Mouse (Mus musculus): ENCODE measurements around the gene Tmem203. TPM values are rescaled to one million over a fixed set of nuclear protein-coding genes. Genes with fewer than 3 reads are reported as not detected.

Tmem203 gene
- polyA plus RNA-seq, 1 experiment from 2014 or later = 16.4 TPM

- peaks cover 25% of the 10 kb centered on the region for H3K4me1 ChIP-seq
- H3K4me2 ChIP-seq (replicated peaks) = peak overlapping the region; percentile 45
- ATAC-seq (replicated peaks) = peak; percentile 98
- H3K27ac ChIP-seq (replicated peaks) = peak overlapping the region; percentile 99
- H3K27me3 ChIP-seq = no peaks in the 10 kb centered on the region
- 1% methylated on average over 41 of the region's 41 CpGs for WGBS
- H3K9ac ChIP-seq (replicated peaks) = peak overlapping the region; percentile 69
- H3K9me3 ChIP-seq = no peaks in the 10 kb centered on the region
- peaks cover 4% of the 10 kb centered on the region; the same call in 1 of the 2 replicates for H3K36me3 ChIP-seq
- H3K4me3 ChIP-seq = peak overlapping the region; percentile 69
Observed at GRCm38 (mm10) chr2:25224766-25225752, 30.2 kb upstream of the Tmem203 start.

GRCm38 (mm10) chr2:25225811-25226379 is 29.3 kb upstream of the Tmem203 start:
- H3K9me3 ChIP-seq = no peaks in the 10 kb centered on the region
- H3K4me3 ChIP-seq = peak overlapping the region; percentile 69; the same call in 1 of the 2 replicates
- 77% methylated on average over 8 of the region's 8 CpGs for WGBS
- 0 out of 2 replicates have a peak overlapping the region, but pooled peaks have one; percentile 69 for H3K9ac ChIP-seq (replicated peaks)
- H3K27ac ChIP-seq (replicated peaks) = peak overlapping the region; percentile 99
- ATAC-seq (replicated peaks) = no peak
- H3K27me3 ChIP-seq = no peaks in the 10 kb centered on the region
- peaks cover 25% of the 10 kb centered on the region for H3K4me1 ChIP-seq
- H3K4me2 ChIP-seq (replicated peaks) = peak overlapping the region; percentile 45
- H3K36me3 ChIP-seq = peaks cover 4% of the 10 kb centered on the region; the same call in 1 of the 2 replicates

GRCm38 (mm10) chr2:25226864-25227263 is 28.4 kb upstream of the Tmem203 start:
- Histone ChIP-seq H3K9ac (replicated peaks) (no peak overlapping the region), H3K4me1 (peaks cover 25% of the 10 kb centered on the region), H3K36me3 (peaks cover 1% of the 10 kb centered on the region; the same call in 1 of the 2 replicates), H3K27ac (replicated peaks) (no peak overlapping the region), H3K4me3 (no peak overlapping the region), H3K4me2 (replicated peaks) (no peak overlapping the region), H3K27me3 (no peaks in the 10 kb centered on the region), H3K9me3 (no peaks in the 10 kb centered on the region)
- WGBS = 87% methylated on average over 5 of the region's 5 CpGs
- ATAC-seq (replicated peaks) = no peak

- H3K27ac ChIP-seq (replicated peaks) = no peak overlapping the region
- no peaks in the 10 kb centered on the region for H3K36me3 ChIP-seq
- 92% methylated on average over 4 of the region's 4 CpGs for WGBS
- no peaks in the 10 kb centered on the region for H3K27me3 ChIP-seq
- peaks cover 25% of the 10 kb centered on the region for H3K4me1 ChIP-seq
- no peak for ATAC-seq (replicated peaks)
- H3K9me3 ChIP-seq = no peaks in the 10 kb centered on the region
- no peak overlapping the region for H3K4me3 ChIP-seq
- H3K4me2 ChIP-seq (replicated peaks) = no peak overlapping the region
- H3K9ac ChIP-seq (replicated peaks) = no peak overlapping the region
Observed at GRCm38 (mm10) chr2:25227406-25227805, 27.8 kb upstream of the Tmem203 start.

- peak overlapping the region; percentile 36 for H3K4me2 ChIP-seq (replicated peaks)
- H3K27me3 ChIP-seq = no peaks in the 10 kb centered on the region
- no peaks in the 10 kb centered on the region for H3K9me3 ChIP-seq
- WGBS = under 1% methylated on average over 7 of the region's 7 CpGs
- peaks cover 21% of the 10 kb centered on the region for H3K4me1 ChIP-seq
- H3K36me3 ChIP-seq = no peaks in the 10 kb centered on the region
- peak overlapping the region; percentile 72 for H3K27ac ChIP-seq (replicated peaks)
- no peak for ATAC-seq (replicated peaks)
- peak overlapping the region; percentile 26; the same call in 1 of the 2 replicates for H3K9ac ChIP-seq (replicated peaks)
- peak overlapping the region; percentile 16 for H3K4me3 ChIP-seq
Observed at GRCm38 (mm10) chr2:25228431-25228889, 26.8 kb upstream of the Tmem203 start.

GRCm38 (mm10) chr2:25228995-25229530 is 26.2 kb upstream of the Tmem203 start:
- no peak overlapping the region for H3K4me3 ChIP-seq
- WGBS = 71% methylated on average over 6 of the region's 6 CpGs
- H3K4me2 ChIP-seq (replicated peaks) = peak overlapping the region; percentile 36; the same call in 1 of the 2 replicates
- no peak overlapping the region for H3K9ac ChIP-seq (replicated peaks)
- ATAC-seq (replicated peaks) = no peak
- H3K27ac ChIP-seq (replicated peaks) = 0 out of 2 replicates have a peak overlapping the region, but pooled peaks have one; percentile 72
- H3K36me3 ChIP-seq = no peaks in the 10 kb centered on the region
- H3K27me3 ChIP-seq = no peaks in the 10 kb centered on the region
- H3K4me1 ChIP-seq = peaks cover 17% of the 10 kb centered on the region
- H3K9me3 ChIP-seq = no peaks in the 10 kb centered on the region

GRCm38 (mm10) chr2:25229582-25229981 is 25.7 kb upstream of the Tmem203 start:
- Histone ChIP-seq H3K9ac (replicated peaks) (no peak overlapping the region), H3K9me3 (no peaks in the 10 kb centered on the region), H3K4me1 (peaks cover 17% of the 10 kb centered on the region), H3K4me3 (no peak overlapping the region), H3K27me3 (no peaks in the 10 kb centered on the region), H3K4me2 (replicated peaks) (no peak overlapping the region), H3K36me3 (no peaks in the 10 kb centered on the region), H3K27ac (replicated peaks) (no peak overlapping the region)
- ATAC-seq (replicated peaks) = no peak
- 82% methylated on average over 5 of the region's 5 CpGs for WGBS

- Histone ChIP-seq H3K9me3 (no peaks in the 10 kb centered on the region), H3K27me3 (no peaks in the 10 kb centered on the region), H3K4me2 (replicated peaks) (no peak overlapping the region), H3K4me1 (peaks cover 13% of the 10 kb centered on the region), H3K4me3 (no peak overlapping the region), H3K27ac (replicated peaks) (no peak overlapping the region), H3K9ac (replicated peaks) (no peak overlapping the region), H3K36me3 (no peaks in the 10 kb centered on the region)
- 90% methylated on average over 7 of the region's 7 CpGs for WGBS
- no peak for ATAC-seq (replicated peaks)
Observed at GRCm38 (mm10) chr2:25230581-25230980, 24.7 kb upstream of the Tmem203 start.

GRCm38 (mm10) chr2:25231038-25231437 is 24.2 kb upstream of the Tmem203 start:
- Histone ChIP-seq H3K9me3 (no peaks in the 10 kb centered on the region), H3K9ac (replicated peaks) (no peak overlapping the region), H3K27ac (replicated peaks) (no peak overlapping the region), H3K4me2 (replicated peaks) (no peak overlapping the region), H3K27me3 (no peaks in the 10 kb centered on the region), H3K4me1 (peaks cover 8% of the 10 kb centered on the region; the same call in 1 of the 2 replicates), H3K4me3 (no peak overlapping the region), H3K36me3 (no peaks in the 10 kb centered on the region)
- no peak for ATAC-seq (replicated peaks)
- 53% methylated on average over 12 of the region's 12 CpGs for WGBS

GRCm38 (mm10) chr2:25233421-25233820 is 21.8 kb upstream of the Tmem203 start:
- no peak for ATAC-seq (replicated peaks)
- Histone ChIP-seq H3K9ac (replicated peaks) (no peak overlapping the region), H3K4me2 (replicated peaks) (no peak overlapping the region), H3K4me3 (no peak overlapping the region), H3K36me3 (no peaks in the 10 kb centered on the region), H3K4me1 (peaks cover 6% of the 10 kb centered on the region; the same call in 1 of the 2 replicates), H3K27me3 (peaks cover 5% of the 10 kb centered on the region; the same call in 1 of the 2 replicates), H3K9me3 (no peaks in the 10 kb centered on the region), H3K27ac (replicated peaks) (no peak overlapping the region)
- WGBS = 75% methylated on average over 4 of the region's 4 CpGs

- H3K4me1 ChIP-seq = no peaks in the 10 kb centered on the region
- H3K9ac ChIP-seq (replicated peaks) = no peak within 1 kb of the TSS
- peaks cover 5% of the 10 kb centered on the region; the same call in 1 of the 2 replicates for H3K27me3 ChIP-seq
- H3K27ac ChIP-seq (replicated peaks) = no peak within 1 kb of the TSS
- H3K36me3 ChIP-seq = no peaks in the 10 kb centered on the region
- H3K4me3 ChIP-seq = no peak within 1 kb of the TSS
- ATAC-seq (replicated peaks) = no peak
- H3K9me3 ChIP-seq = no peaks in the 10 kb centered on the region
- no peak within 1 kb of the TSS for H3K4me2 ChIP-seq (replicated peaks)
- WGBS = 92% methylated on average over 3 of the region's 3 CpGs
Observed at GRCm38 (mm10) chr2:25234050-25234449, 21.2 kb upstream of the Tmem203 start, which contains the start of gene Slc34a3. Gene Slc34a3, minus strand, starts transcription at chr2:25234364.
